Mouse (Mus musculus): Measurements from ENCODE around the gene Vmn1r56. TPM values are rescaled to one million over a fixed set of nuclear protein-coding genes. Genes with fewer than 3 reads are reported as not detected.
"Not testable (repeated sequence)": the region's sequence is repeated elsewhere in the genome, so short reads cannot be mapped to it uniquely, and the experiment has no call there.

Gene Vmn1r56
- not detected in 2 replicates for polyA plus RNA-seq (2015; fragmentation: Nextera tagmentation; extraction: Ambion mirVana)

- not testable (repeated sequence) for H3K4me1 ChIP-seq (replicated peaks); H3K36me3 ChIP-seq; H3K4me3 ChIP-seq (replicated peaks); H3K4me2 ChIP-seq; H3K27me3 ChIP-seq; ATAC-seq (ENCODE audit: low read depth); DNase-seq; H3K27ac ChIP-seq; H3K9me3 ChIP-seq (replicated peaks); H3K9ac ChIP-seq
Measured at GRCm38 (mm10) chr7:5196647-5197046, at the start of gene Vmn1r56. Vmn1r56 (minus strand) TSS chr7:5196747.

- WGBS (ENCODE audit: insufficient replicate concordance) = 31% methylated on average over 1 of the region's 1 CpGs
- H3K4me1 ChIP-seq (replicated peaks); H3K27ac ChIP-seq; H3K9me3 ChIP-seq (replicated peaks); H3K4me3 ChIP-seq (replicated peaks); ATAC-seq (ENCODE audit: low read depth); H3K27me3 ChIP-seq; DNase-seq; H3K36me3 ChIP-seq; H3K9ac ChIP-seq; H3K4me2 ChIP-seq: not testable (repeated sequence)
Measured at GRCm38 (mm10) chr7:5218193-5218592, 21.6 kb upstream of the Vmn1r56 start, which contains the start of gene Vmn1r57. Vmn1r57 (plus strand) TSS chr7:5218493.

- not testable (repeated sequence) for H3K9ac ChIP-seq; H3K4me3 ChIP-seq (replicated peaks)
Measured at GRCm38 (mm10) chr7:5149570-5149969, 47.0 kb downstream of the Vmn1r56 start, which contains the start of gene Vmn1r55. Vmn1r55 (minus strand) TSS chr7:5149670.

More at GRCm38 (mm10) chr7:5149570-5149969, 47.0 kb downstream of the Vmn1r56 start, which contains the start of gene Vmn1r55:
- not testable (repeated sequence) for H3K36me3 ChIP-seq; H3K27me3 ChIP-seq; H3K27ac ChIP-seq; ATAC-seq (ENCODE audit: low read depth); H3K4me1 ChIP-seq (replicated peaks); DNase-seq; H3K4me2 ChIP-seq; H3K9me3 ChIP-seq (replicated peaks)

Other genes with a start within 250 kb of the Vmn1r56 start
- gene Sbk2, start 232.3 kb downstream of the Vmn1r56 start, polyA plus RNA-seq (2015; fragmentation: Nextera tagmentation; extraction: Ambion mirVana) = not detected in 2 replicates
- gene Sbk3, start 225.6 kb downstream of the Vmn1r56 start, polyA plus RNA-seq (2015; fragmentation: Nextera tagmentation; extraction: Ambion mirVana) = not detected in 2 replicates
- gene Zfp579, start 200.6 kb downstream of the Vmn1r56 start, polyA plus RNA-seq (2015; fragmentation: Nextera tagmentation; extraction: Ambion mirVana) = 4.0 TPM in 2 replicates
- 9.8 and 10.0 TPM in 2 replicates for gene Zfp524, start 182.3 kb downstream of the Vmn1r56 start, polyA plus RNA-seq (2015; fragmentation: Nextera tagmentation; extraction: Ambion mirVana)
- 15.8 and 18.7 TPM in 2 replicates for gene Fiz1, start 182.1 kb downstream of the Vmn1r56 start, polyA plus RNA-seq (2015; fragmentation: Nextera tagmentation; extraction: Ambion mirVana)
- 1.1 and 1.5 TPM in 2 replicates for gene Gm44973, start 181.3 kb downstream of the Vmn1r56 start, polyA plus RNA-seq (2015; fragmentation: Nextera tagmentation; extraction: Ambion mirVana)
- gene Zfp865, start 176.4 kb downstream of the Vmn1r56 start, polyA plus RNA-seq (2015; fragmentation: Nextera tagmentation; extraction: Ambion mirVana) = 1.4 TPM in 2 replicates
- gene Ccdc106, start 176.2 kb downstream of the Vmn1r56 start, polyA plus RNA-seq (2015; fragmentation: Nextera tagmentation; extraction: Ambion mirVana) = 0.84 and 1.4 TPM in 2 replicates
- gene 4632433K11Rik, start 162.6 kb downstream of the Vmn1r56 start, polyA plus RNA-seq (2015; fragmentation: Nextera tagmentation; extraction: Ambion mirVana) = 0.09 TPM in 1 of 2 replicates, not detected in the other
- 0.93 and 1.4 TPM in 2 replicates for gene Zfp784, start 158.3 kb downstream of the Vmn1r56 start, polyA plus RNA-seq (2015; fragmentation: Nextera tagmentation; extraction: Ambion mirVana)
- 2.2 and 2.7 TPM in 2 replicates for gene Zfp580, start 145.2 kb downstream of the Vmn1r56 start, polyA plus RNA-seq (2015; fragmentation: Nextera tagmentation; extraction: Ambion mirVana)
- gene U2af2, start 134.6 kb downstream of the Vmn1r56 start, polyA plus RNA-seq (2015; fragmentation: Nextera tagmentation; extraction: Ambion mirVana) = 79.1 and 83.0 TPM in 2 replicates
- gene Epn1, start 116.5 kb downstream of the Vmn1r56 start, polyA plus RNA-seq (2015; fragmentation: Nextera tagmentation; extraction: Ambion mirVana) = 45.6 and 48.2 TPM in 2 replicates
- not detected in 2 replicates for gene Rfpl4, start 79.8 kb downstream of the Vmn1r56 start, polyA plus RNA-seq (2015; fragmentation: Nextera tagmentation; extraction: Ambion mirVana)
- gene Rasl2-9, start 70.8 kb downstream of the Vmn1r56 start, polyA plus RNA-seq (2015; fragmentation: Nextera tagmentation; extraction: Ambion mirVana) = 0.19 and 0.24 TPM in 2 replicates
- gene Vmn1r55, start 47.1 kb downstream of the Vmn1r56 start, polyA plus RNA-seq (2015; fragmentation: Nextera tagmentation; extraction: Ambion mirVana) = not detected in 2 replicates
- not detected in 2 replicates for gene Vmn1r57, start 21.7 kb upstream of the Vmn1r56 start, polyA plus RNA-seq (2015; fragmentation: Nextera tagmentation; extraction: Ambion mirVana)
- not detected in 2 replicates for gene Gm5065, start 153.8 kb upstream of the Vmn1r56 start, polyA plus RNA-seq (2015; fragmentation: Nextera tagmentation; extraction: Ambion mirVana)
- not detected in 2 replicates for gene Nlrp2, start 154.3 kb upstream of the Vmn1r56 start, polyA plus RNA-seq (2015; fragmentation: Nextera tagmentation; extraction: Ambion mirVana)
- not detected in 2 replicates for gene Vmn1r58, start 216.6 kb upstream of the Vmn1r56 start, polyA plus RNA-seq (2015; fragmentation: Nextera tagmentation; extraction: Ambion mirVana)

All from liver, embryonic 13.5 days (tissue).